Mouse (Mus musculus): ENCODE measurements around the gene Ndufs1.
"Not testable (repeated sequence)": the region's sequence is repeated elsewhere in the genome, so short reads cannot be mapped to it uniquely, and the experiment has no call there.

Ndufs1 gene

GRCm38 (mm10) chr1:63185430-63185829 lies 8.8 kb upstream of the Ndufs1 start:
- DNase-seq (ENCODE audit: extremely low read depth, insufficient read length, low spot score) = not testable (repeated sequence)

GRCm38 (mm10) chr1:63182636-63183270 lies 6.1 kb upstream of the Ndufs1 start:
- no peak for DNase-seq (ENCODE audit: extremely low read depth, insufficient read length, low spot score)

- DNase-seq (ENCODE audit: extremely low read depth, insufficient read length, low spot score) = no peak
Observed at GRCm38 (mm10) chr1:63182212-63182611, 5.6 kb upstream of the Ndufs1 start.

- no peak for DNase-seq (ENCODE audit: extremely low read depth, insufficient read length, low spot score)
Observed at GRCm38 (mm10) chr1:63181480-63181879, 4.8 kb upstream of the Ndufs1 start.

GRCm38 (mm10) chr1:63181019-63181418 lies 4.4 kb upstream of the Ndufs1 start:
- DNase-seq (ENCODE audit: extremely low read depth, insufficient read length, low spot score) = peak; percentile 61

GRCm38 (mm10) chr1:63180575-63180974 lies 3.9 kb upstream of the Ndufs1 start:
- DNase-seq (ENCODE audit: extremely low read depth, insufficient read length, low spot score) = not testable (repeated sequence)

GRCm38 (mm10) chr1:63180122-63180521 lies 3.5 kb upstream of the Ndufs1 start:
- DNase-seq (ENCODE audit: extremely low read depth, insufficient read length, low spot score) = no peak

- DNase-seq (ENCODE audit: extremely low read depth, insufficient read length, low spot score) = no peak
Observed at GRCm38 (mm10) chr1:63178308-63178707, 1.7 kb upstream of the Ndufs1 start.

GRCm38 (mm10) chr1:63176259-63176603 lies 402 bp downstream of the Ndufs1 start:
- no peak for DNase-seq (ENCODE audit: extremely low read depth, insufficient read length, low spot score)

GRCm38 (mm10) chr1:63175853-63176252 lies 780 bp downstream of the Ndufs1 start:
- DNase-seq (ENCODE audit: extremely low read depth, insufficient read length, low spot score) = no peak

- no peak for DNase-seq (ENCODE audit: extremely low read depth, insufficient read length, low spot score)
Observed at GRCm38 (mm10) chr1:63168638-63169037, 8.0 kb downstream of the Ndufs1 start.

- DNase-seq (ENCODE audit: extremely low read depth, insufficient read length, low spot score) = no peak
Observed at GRCm38 (mm10) chr1:63140231-63140630, 36.4 kb downstream of the Ndufs1 start.

GRCm38 (mm10) chr1:63138586-63138985 lies 38.0 kb downstream of the Ndufs1 start:
- DNase-seq (ENCODE audit: extremely low read depth, insufficient read length, low spot score) = not testable (repeated sequence)

- DNase-seq (ENCODE audit: extremely low read depth, insufficient read length, low spot score) = no peak
Observed at GRCm38 (mm10) chr1:63137971-63138370, 38.7 kb downstream of the Ndufs1 start.

- no peak for DNase-seq (ENCODE audit: extremely low read depth, insufficient read length, low spot score)
Observed at GRCm38 (mm10) chr1:63134530-63134929, 42.1 kb downstream of the Ndufs1 start.

- no peak for DNase-seq (ENCODE audit: extremely low read depth, insufficient read length, low spot score)
Observed at GRCm38 (mm10) chr1:63131766-63132165, 44.9 kb downstream of the Ndufs1 start.

- DNase-seq (ENCODE audit: extremely low read depth, insufficient read length, low spot score) = no peak
Observed at GRCm38 (mm10) chr1:63130883-63131282, 45.8 kb downstream of the Ndufs1 start.

GRCm38 (mm10) chr1:63129857-63130690 lies 46.6 kb downstream of the Ndufs1 start:
- no peak for DNase-seq (ENCODE audit: extremely low read depth, insufficient read length, low spot score)

- DNase-seq (ENCODE audit: extremely low read depth, insufficient read length, low spot score) = no peak
Observed at GRCm38 (mm10) chr1:63129273-63129672, 47.4 kb downstream of the Ndufs1 start.

- DNase-seq (ENCODE audit: extremely low read depth, insufficient read length, low spot score) = no peak
Observed at GRCm38 (mm10) chr1:63126206-63126605, 50.4 kb downstream of the Ndufs1 start.

GRCm38 (mm10) chr1:63123823-63124450 lies 52.7 kb downstream of the Ndufs1 start:
- DNase-seq (ENCODE audit: extremely low read depth, insufficient read length, low spot score) = no peak

- no peak for DNase-seq (ENCODE audit: extremely low read depth, insufficient read length, low spot score)
Observed at GRCm38 (mm10) chr1:63122005-63122404, 54.6 kb downstream of the Ndufs1 start.
